Mouse (Mus musculus): ENCODE results near the gene Upf3a.

GRCm38 (mm10) chr8:13756982-13757804 lies 28.2 kb upstream of the Upf3a start, which contains the start of gene Cdc16:
- no peak for TF ChIP-seq EP300 (IDR thresholded peaks at IDR 0.05)
- TF ChIP-seq CTCF (IDR thresholded peaks at IDR 0.05), result no peak
